Mouse (Mus musculus) activated CD4-positive, CD25-positive, alpha-beta regulatory T cell, adult 4 months (primary cell): Measurements from ENCODE around the gene Lypd5. TPM values are rescaled to one million over a fixed set of nuclear protein-coding genes. Genes with fewer than 3 reads are reported as not detected.
A peak's percentile ranks its signal among the peaks of the same experiment; 100 is the strongest.
"Not testable (repeated sequence)": the region's sequence is repeated elsewhere in the genome, so short reads cannot be mapped to it uniquely, and the experiment has no call there.

Experiments
- ATAC-seq: one replicate; pipeline ENCODE4 v1.8.0; 2017
- polyA plus RNA-seq, 2 experiments: library from polyadenylated mRNA; unstranded; fragments of 100-300 nt; shearing (Covaris generic); gene quantifications; one replicate each; pipeline ENCODE4 v1.2.1; 2017

The Lypd5 gene
- polyA plus RNA-seq, 2 experiments from 2014 or later = not detected

DNA sequence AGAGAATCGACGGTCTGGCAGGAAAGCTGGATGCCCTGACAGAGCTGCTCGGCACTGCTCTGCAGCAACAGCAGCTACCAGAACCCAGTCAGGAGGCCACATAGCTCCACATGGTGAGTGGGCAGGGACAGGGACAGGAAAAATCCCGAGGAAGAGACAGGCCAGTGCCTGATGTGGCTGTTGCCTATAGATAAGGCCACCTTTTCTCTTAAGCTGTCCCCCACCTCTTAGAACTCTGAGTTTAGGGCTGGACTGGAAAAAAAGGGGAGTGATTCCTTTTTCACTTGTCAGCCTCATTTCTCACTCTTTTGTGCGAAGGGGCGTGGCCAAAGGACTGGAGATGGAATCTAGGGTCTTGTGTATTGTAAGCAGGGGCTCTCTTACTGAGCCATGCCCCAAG lies 35.1 kb downstream of the Lypd5 start:
- ATAC-seq = no peak

DNA sequence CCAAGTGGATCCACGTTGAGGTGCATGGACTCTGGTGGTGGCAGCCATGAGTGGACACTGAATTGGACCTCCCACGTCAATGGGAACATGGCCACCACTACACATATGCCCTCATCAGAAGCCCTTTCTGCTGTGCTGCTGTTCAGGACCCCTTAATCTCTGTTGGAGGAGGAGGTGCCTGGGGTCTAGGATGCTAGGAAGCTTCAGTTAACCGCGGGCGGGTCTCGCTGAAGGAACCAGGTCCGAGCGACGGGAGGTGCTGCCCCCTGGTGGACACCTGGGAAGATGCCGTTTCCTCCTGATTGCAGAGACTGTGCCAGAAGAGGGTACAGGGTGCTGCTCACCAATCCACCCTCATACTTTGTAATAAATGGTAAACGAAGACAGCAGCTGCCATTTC lies 35.8 kb downstream of the Lypd5 start:
- peak; percentile 21 for ATAC-seq

GRCm38 (mm10) chr7:24387059-24387556 lies 38.1 kb downstream of the Lypd5 start:
- no peak for ATAC-seq

DNA sequence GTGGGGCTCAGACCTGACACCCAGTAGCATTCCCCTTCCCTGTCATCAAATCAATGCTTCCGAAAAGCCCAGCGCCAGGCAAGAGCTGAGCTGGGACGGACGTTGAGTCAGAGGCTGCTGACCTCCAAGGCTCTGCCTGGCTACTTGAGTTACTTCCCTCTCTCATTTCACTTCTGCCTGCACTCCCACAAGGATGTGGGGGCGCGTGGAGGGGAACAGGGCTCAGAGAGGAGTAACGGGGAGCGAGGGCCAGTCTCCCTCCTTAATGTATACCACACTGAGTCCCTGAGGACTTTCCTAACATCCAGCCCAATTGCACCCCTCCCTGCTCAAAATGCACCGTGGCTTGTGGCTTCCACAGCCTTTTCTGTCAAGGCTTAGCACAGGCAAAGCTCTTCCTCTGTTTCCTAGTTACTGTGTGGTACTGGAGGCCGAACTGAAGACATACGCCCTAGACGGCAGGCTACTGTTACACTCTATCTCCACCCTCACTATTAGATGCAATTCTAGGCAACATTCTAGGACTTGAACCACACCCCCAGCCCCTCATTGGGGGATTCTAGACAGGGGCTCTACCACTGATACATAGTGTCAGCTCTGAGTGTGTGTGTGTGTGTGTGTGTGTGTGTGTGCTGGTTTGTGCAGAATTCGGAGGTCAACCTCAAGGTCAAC lies 40.7 kb downstream of the Lypd5 start:
- no peak for ATAC-seq

DNA sequence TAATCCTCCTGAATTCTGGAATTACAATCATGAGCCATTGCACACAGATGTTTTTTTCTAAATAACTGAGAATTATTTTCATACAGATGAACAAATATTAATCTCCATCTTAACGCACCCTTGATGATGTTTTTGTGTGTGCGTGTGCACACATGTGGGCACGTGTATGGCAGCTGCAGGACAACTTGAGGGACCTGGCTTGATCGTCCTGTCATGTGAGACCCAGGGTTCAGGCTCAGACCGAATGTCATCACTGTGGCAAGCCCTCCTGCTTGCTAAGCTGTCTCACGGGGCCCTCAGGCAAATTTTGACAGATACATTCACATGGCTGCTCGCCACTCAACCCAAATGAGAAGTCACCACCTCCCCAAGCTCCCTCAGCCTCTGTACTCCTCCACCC lies 41.5 kb downstream of the Lypd5 start:
- no peak for ATAC-seq

DNA sequence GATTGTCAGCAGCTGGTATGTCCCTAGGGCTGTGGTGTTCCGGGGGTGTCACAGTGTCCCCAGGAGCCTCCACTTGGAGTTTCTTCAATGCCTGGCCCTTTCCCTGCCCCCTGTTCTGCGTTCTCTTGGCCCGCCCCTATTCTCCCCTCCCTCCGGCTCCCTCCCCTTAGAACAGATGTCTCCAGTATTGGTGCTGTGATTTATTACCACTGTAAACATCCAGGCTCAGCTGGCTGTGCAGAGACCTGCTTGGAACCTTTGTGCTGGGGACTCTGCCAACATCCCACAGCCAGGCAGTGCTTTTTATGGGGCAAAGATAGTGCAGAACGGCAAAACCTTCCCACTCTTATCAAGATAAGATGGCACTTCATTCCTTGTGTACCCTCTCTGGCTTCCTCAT lies 42.1 kb downstream of the Lypd5 start:
- no peak for ATAC-seq

GRCm38 (mm10) chr7:24391687-24392086 lies 42.7 kb downstream of the Lypd5 start:
- ATAC-seq = no peak

- ATAC-seq = no peak
These were observed 45.1 kb downstream of the Lypd5 start for GRCm38 (mm10) chr7:24394054-24394453.

DNA sequence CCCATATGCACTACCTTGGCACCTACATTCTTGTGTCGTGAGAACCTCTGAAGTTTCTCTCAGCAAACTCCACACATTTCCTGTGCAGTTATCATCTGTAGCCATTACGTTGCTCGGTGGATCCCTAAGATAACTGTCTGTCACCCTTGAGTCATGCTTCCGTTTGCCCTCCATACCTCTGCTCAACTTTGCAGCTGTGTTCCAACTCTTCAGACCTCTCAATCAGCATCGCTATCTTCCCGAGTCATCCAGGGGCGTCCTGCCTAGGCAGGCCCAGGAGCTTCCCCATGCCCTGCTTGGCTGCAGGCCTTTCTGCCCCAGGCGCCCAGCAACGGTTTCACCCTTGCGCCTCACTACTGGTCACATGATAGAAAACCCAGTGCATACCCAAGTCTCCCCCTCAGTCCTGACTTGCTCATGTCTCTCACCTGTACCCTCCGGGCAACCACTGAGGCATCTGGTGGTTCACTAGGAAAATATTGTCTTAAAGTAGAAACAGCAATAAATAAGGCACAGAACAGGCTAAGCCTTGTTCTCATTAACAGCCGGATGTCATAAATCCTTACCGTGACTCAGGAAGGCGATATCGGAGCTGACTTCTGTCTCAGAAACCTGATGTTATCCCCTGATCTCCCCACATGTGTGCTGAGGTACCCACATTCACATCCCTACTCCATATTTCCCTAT lies 45.6 kb downstream of the Lypd5 start:
- ATAC-seq = peak; percentile 69

DNA sequence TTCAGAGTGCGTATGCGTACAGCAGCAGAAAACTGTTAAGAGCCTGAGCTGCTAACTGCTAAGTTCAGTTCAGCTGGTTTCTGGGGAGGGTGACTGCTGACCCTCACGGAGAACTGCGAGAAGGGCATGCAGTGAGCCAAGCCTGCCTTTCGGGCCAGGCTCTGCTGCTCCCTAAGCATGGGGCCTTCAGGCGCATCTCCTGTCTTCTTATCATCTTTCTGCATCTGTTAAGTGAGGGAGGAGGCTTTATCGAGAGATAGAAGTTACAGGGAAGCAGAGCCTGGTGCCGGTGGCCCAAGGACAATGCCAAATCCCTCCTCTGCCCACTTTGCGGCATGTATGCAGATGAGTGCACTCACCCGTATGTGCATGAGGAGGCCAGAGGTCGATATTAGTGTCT lies 47.8 kb downstream of the Lypd5 start:
- no peak for ATAC-seq

DNA sequence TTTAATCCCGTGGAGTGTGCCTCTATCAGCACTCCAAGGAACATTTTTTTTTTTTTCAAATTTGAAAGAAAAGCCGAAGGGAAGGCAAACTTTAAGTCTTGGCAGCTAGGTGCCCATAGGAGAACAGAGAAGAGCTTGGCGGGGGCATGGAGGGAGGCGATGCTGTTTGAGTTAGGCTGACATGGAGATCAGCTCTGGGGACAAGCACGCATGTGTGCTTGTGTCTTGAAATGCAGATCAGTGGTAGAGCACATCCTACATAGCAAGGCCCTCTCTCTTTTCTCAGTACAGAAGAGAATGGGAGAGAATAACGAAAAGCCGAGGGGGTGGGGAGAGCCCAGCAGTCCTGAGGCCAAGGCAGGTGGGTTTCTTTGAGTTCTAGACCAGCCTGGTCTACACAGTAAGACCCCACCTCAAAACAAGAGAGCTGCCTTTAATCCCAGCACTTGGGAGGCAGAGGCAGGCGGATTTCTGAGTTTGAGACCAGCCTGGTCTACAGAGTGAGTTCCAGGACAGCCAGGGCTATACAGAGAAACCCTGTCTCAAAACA lies 49.4 kb downstream of the Lypd5 start:
- ATAC-seq = no peak

DNA sequence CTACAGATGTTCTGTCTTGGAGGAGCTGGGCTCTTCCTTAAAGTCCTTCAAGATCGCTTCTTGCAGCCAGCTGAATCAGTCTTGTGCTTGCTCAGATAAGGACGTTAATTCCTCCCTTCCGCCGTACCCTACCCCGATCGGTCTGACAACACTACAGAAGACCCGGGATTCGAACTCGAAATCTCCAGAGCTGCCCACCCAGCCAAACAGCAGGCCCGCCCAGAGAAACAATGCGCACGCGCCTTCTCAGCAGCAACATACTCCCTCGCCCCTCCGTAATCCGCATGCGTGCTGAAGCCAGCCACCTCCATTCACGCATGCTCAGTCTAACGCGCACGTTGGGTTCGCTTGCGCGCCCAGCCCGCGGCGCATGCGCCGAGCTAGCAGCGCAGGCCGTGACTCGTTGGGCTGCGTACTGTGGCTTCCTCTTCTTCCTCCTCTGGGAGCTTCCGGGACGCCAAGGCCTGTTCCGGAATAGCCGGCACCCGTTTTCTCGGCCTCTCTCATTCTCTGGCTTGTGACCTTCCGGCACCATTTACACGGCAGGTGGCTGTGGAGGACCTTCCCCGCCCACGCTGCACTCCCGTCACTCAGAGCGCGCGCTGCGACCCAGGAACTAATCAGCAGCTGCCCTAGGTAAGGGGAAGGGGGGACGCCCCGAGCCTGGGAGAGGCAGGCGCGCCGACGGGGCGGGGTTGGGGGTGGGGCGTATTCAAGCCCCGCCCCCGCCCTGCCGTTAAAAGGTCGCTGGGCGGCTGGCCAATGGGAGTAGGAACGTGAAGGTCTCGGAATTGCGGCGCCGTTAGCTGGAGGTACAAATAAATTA lies 50.5 kb downstream of the Lypd5 start, which contains the start of gene Smg9:
Gene Smg9, plus strand, starts transcription at position 364 of the 826 bp plus-strand sequence.
- peak; percentile 88 for ATAC-seq

GRCm38 (mm10) chr7:24400082-24400452 lies 51.1 kb downstream of the Lypd5 start:
- no peak for ATAC-seq

- not testable (repeated sequence) for ATAC-seq
These were observed 51.5 kb downstream of the Lypd5 start for GRCm38 (mm10) chr7:24400489-24400888.

GRCm38 (mm10) chr7:24402851-24403250 lies 53.9 kb downstream of the Lypd5 start:
- no peak for ATAC-seq

Other genes with a start within 250 kb of the Lypd5 start
- gene Zfp112, start 236.9 kb upstream of the Lypd5 start, polyA plus RNA-seq = 1 to 10 TPM in 1 of 2 experiments, under 1 TPM in 1; 0.96 to 1.2 TPM
- 10 to 100 TPM; 10.9 to 15.5 TPM for gene Zfp235, start 215.0 kb upstream of the Lypd5 start, polyA plus RNA-seq
- under 1 TPM; 0.51 to 0.62 TPM for gene Zfp114, start 174.1 kb upstream of the Lypd5 start, polyA plus RNA-seq
- under 1 TPM; 0.58 to 0.78 TPM for gene Zfp111, start 137.8 kb upstream of the Lypd5 start, polyA plus RNA-seq
- 1 to 10 TPM; 1.8 to 2.7 TPM for gene Zfp109, start 111.6 kb upstream of the Lypd5 start, polyA plus RNA-seq
- gene Zfp108, start 94.4 kb upstream of the Lypd5 start, polyA plus RNA-seq = under 1 TPM; 0.46 to 0.68 TPM
- gene Zfp93, start 78.8 kb upstream of the Lypd5 start, polyA plus RNA-seq = 1 to 10 TPM in 1 of 2 experiments, under 1 TPM in 1; 0.61 to 2.0 TPM
- 10 to 100 TPM; 16.6 to 17.4 TPM for gene Zfp61, start 48.0 kb upstream of the Lypd5 start, polyA plus RNA-seq
- 1 to 10 TPM; 7.8 to 9.3 TPM for gene Zfp94, start 32.5 kb upstream of the Lypd5 start, polyA plus RNA-seq
- not detected for gene Tescl, start 15.3 kb upstream of the Lypd5 start, polyA plus RNA-seq
- 100 to 1,000 TPM; 101 to 105 TPM for gene Kcnn4, start 21.1 kb downstream of the Lypd5 start, polyA plus RNA-seq
- gene Smg9, start 50.4 kb downstream of the Lypd5 start, polyA plus RNA-seq = 10 to 100 TPM; 24.1 to 31.0 TPM
- gene Irgc1, start 103.1 kb downstream of the Lypd5 start, polyA plus RNA-seq = not detected
- gene Plaur, start 113.3 kb downstream of the Lypd5 start, polyA plus RNA-seq = 1 to 10 TPM; 1.1 to 1.5 TPM
- not detected for gene Cadm4, start 132.8 kb downstream of the Lypd5 start, polyA plus RNA-seq
- gene Zfp428, start 157.8 kb downstream of the Lypd5 start, polyA plus RNA-seq = not detected
- gene AC161166.1, start 163.3 kb downstream of the Lypd5 start, polyA plus RNA-seq = under 1 TPM in 1 of 2 experiments, not detected in 1; 0.17 TPM
- 1 to 10 TPM; 1.5 to 1.8 TPM for gene Irgq, start 181.5 kb downstream of the Lypd5 start, polyA plus RNA-seq
- gene Pinlyp, start 196.9 kb downstream of the Lypd5 start, polyA plus RNA-seq = not detected
- gene Xrcc1, start 197.1 kb downstream of the Lypd5 start, polyA plus RNA-seq = 10 to 100 TPM; 19.9 to 30.3 TPM
- 10 to 100 TPM; 19.0 to 21.6 TPM for gene Ethe1, start 238.3 kb downstream of the Lypd5 start, polyA plus RNA-seq
- under 1 TPM in 1 of 2 experiments, not detected in 1; 0.12 TPM for gene Zfp575, start 238.4 kb downstream of the Lypd5 start, polyA plus RNA-seq